Mouse (Mus musculus) kidney, adult 2 months (tissue): Measurements from ENCODE around the gene Mfap1b. TPM values are rescaled to one million over a fixed set of nuclear protein-coding genes. Genes with fewer than 3 reads are reported as not detected.
"Not testable (repeated sequence)": the region's sequence is repeated elsewhere in the genome, so short reads cannot be mapped to it uniquely, and the experiment has no call there.

Source experiments
- DNase-seq: peaks from one replicate; pipeline ENCODE4 v3.0.0; 2021
- H3K27ac ChIP-seq: fragments of 200-500 bp; 2 replicates; pipeline ENCODE4 v1.5.1; 2012; ENCODE audit warnings: low read depth, low read length, control low read depth, inconsistent platforms; ENCODE audit not compliant: insufficient read depth
- H3K27me3 ChIP-seq: fragments of 200-500 bp; replicated peaks from 2 replicates; pipeline ENCODE4 v1.6.1; 2012; ENCODE audit warnings: mild to moderate bottlenecking, moderate library complexity, low read length, inconsistent platforms; ENCODE audit not compliant: control insufficient read depth, insufficient read depth
- H3K36me3 ChIP-seq: fragments of 200-500 bp; 2 replicates; pipeline ENCODE4 v1.6.1; 2012; ENCODE audit warnings: mild to moderate bottlenecking, moderate library complexity, low read length, inconsistent platforms; ENCODE audit not compliant: control insufficient read depth, insufficient read depth
- H3K4me1 ChIP-seq: fragments of 200-500 bp; 2 replicates; pipeline ENCODE4 v1.6.1; 2011; ENCODE audit warnings: low read length; ENCODE audit not compliant: control insufficient read depth, insufficient read depth
- H3K4me3 ChIP-seq: fragments of 200-500 bp; 2 replicates; pipeline ENCODE4 v1.5.1; 2011; ENCODE audit warnings: mild to moderate bottlenecking, low read depth, low read length, control low read depth; ENCODE audit not compliant: insufficient read depth
- CTCF ChIP-seq: fragments of 200-500 bp; conservative IDR thresholded peaks from 2 replicates; pipeline ENCODE4 v1.5.1; 2011; ENCODE audit warnings: low read depth, mild to moderate bottlenecking, control low read depth, low read length, moderate library complexity, mixed read lengths; ENCODE audit not compliant: insufficient read depth, insufficient read length
- POLR2A ChIP-seq: fragments of 200-500 bp; IDR thresholded peaks from one replicate; pipeline ENCODE4 v1.6.1; 2011; ENCODE audit warnings: low read depth, low read length, control low read depth
- WGBS: fragments of 180-500 bp; shearing (Covaris S2); methylation state at CpG from one replicate; pipeline ENCODE4 v1.1.7; 2018; 5-methylcytosine and 5-hydroxymethylcytosine counted together
- polyA plus RNA-seq: library from polyadenylated mRNA; depleted of rRNA; stranded (reverse); fragments of >200 nt; gene quantifications from 2 replicates; pipeline ENCODE4 v1.2.3, GENCODE M21; 2012; rRNA removed

Gene Mfap1b
- 3.3 and 4.9 TPM in 2 replicates for polyA plus RNA-seq

- TF ChIP-seq POLR2A: peak; percentile 82
- 5% methylated on average over 41 of the region's 41 CpGs for WGBS
- Histone ChIP-seq H3K4me3 (peak within 1 kb of the TSS; percentile 95), H3K27ac (peak within 1 kb of the TSS; percentile 48; the same call in 1 of the 2 replicates)
- DNase-seq: peak; percentile 93
- not testable (repeated sequence) for H3K27me3 ChIP-seq, H3K4me1 ChIP-seq, H3K36me3 ChIP-seq
These were observed at the start of gene Mfap1b for GRCm38 (mm10) chr2:121473301-121474179. Gene Mfap1b (minus strand): TSS chr2:121474067.

GRCm38 (mm10) chr2:121522830-121523229, 49.0 kb upstream of the Mfap1b start:
- not testable (repeated sequence) for DNase-seq, H3K36me3 ChIP-seq, H3K4me1 ChIP-seq, H3K4me3 ChIP-seq, H3K27me3 ChIP-seq, H3K27ac ChIP-seq
- WGBS: 95% methylated on average over 3 of the region's 3 CpGs

- Histone ChIP-seq H3K4me1 (no peaks in the 10 kb centered on the region), H3K27me3 (no peaks in the 10 kb centered on the region), H3K4me3 (no peak overlapping the region), H3K27ac (no peak overlapping the region), H3K36me3 (no peaks in the 10 kb centered on the region)
- DNase-seq: no peak
- WGBS: 85% methylated on average over 2 of the region's 2 CpGs
- no peak for TF ChIP-seq POLR2A
- TF ChIP-seq CTCF: no peak
These were observed 48.1 kb upstream of the Mfap1b start for GRCm38 (mm10) chr2:121522006-121522405.

GRCm38 (mm10) chr2:121518711-121519110, 44.8 kb upstream of the Mfap1b start:
- not testable (repeated sequence) for H3K27me3 ChIP-seq, DNase-seq, H3K36me3 ChIP-seq, H3K27ac ChIP-seq, H3K4me3 ChIP-seq, H3K4me1 ChIP-seq
- 91% methylated on average over 4 of the region's 4 CpGs for WGBS

- WGBS: 94% methylated on average over 5 of the region's 5 CpGs
- no peak for TF ChIP-seq POLR2A
- TF ChIP-seq CTCF: no peak
- DNase-seq: no peak
- H3K36me3 ChIP-seq: no peaks in the 10 kb centered on the region
- H3K27ac ChIP-seq: no peak overlapping the region
- no peaks in the 10 kb centered on the region for H3K27me3 ChIP-seq
- H3K4me1 ChIP-seq: no peaks in the 10 kb centered on the region
- H3K4me3 ChIP-seq: no peak overlapping the region
These were observed 44.2 kb upstream of the Mfap1b start for GRCm38 (mm10) chr2:121518106-121518505.

GRCm38 (mm10) chr2:121514211-121514610, 40.3 kb upstream of the Mfap1b start:
- no peak overlapping the region for H3K4me3 ChIP-seq
- no peak for TF ChIP-seq POLR2A
- TF ChIP-seq CTCF: no peak
- H3K4me1 ChIP-seq: no peaks in the 10 kb centered on the region
- no peak for DNase-seq
- H3K36me3 ChIP-seq: no peaks in the 10 kb centered on the region
- no peak overlapping the region for H3K27ac ChIP-seq
- WGBS: 97% methylated on average over 4 of the region's 4 CpGs
- no peaks in the 10 kb centered on the region for H3K27me3 ChIP-seq

GRCm38 (mm10) chr2:121512991-121513765, 39.3 kb upstream of the Mfap1b start:
- not testable (repeated sequence) for H3K4me1 ChIP-seq, DNase-seq, H3K27ac ChIP-seq, H3K36me3 ChIP-seq, H3K27me3 ChIP-seq, H3K4me3 ChIP-seq
- WGBS: 94% methylated on average over 5 of the region's 5 CpGs
